Comparison of ENCODE assay signal across 9 mouse cellular contexts in genomic region chr2:93643403-93643780, GRCm38 (mm10). TPM values are rescaled to one million over a fixed set of nuclear protein-coding genes. Genes with fewer than 3 reads are reported as not detected.
A peak's percentile ranks its signal among the peaks of the same experiment; 100 is the strongest.
DNase-seq lines count a peak whose midpoint lies in the region; ATAC-seq and TF ChIP-seq lines count a peak whose summit lies in the region.
"Had no signal": no experiment of that assay in that cellular context is flagged by ENCODE, and none has a peak within 500 bp of the region (broad histone marks: within the 10 kb centered on the region; RNA-seq: fewer than 3 reads in every experiment).

No protein-coding gene starts in this region.

- H3K27me3 ChIP-seq in E14TG2a.4 (ENCODE audit: insufficient read depth, low read length): peaks cover 96% of the 10 kb centered on the region
- peaks cover 99% of the 10 kb centered on the region for H3K27me3 ChIP-seq in liver, embryonic 15.5 days

- DNase-seq in gastrocnemius, adult 2 months: no peak
- DNase-seq in gastrocnemius, adult 18-20 months (ENCODE audit: low spot score): no peak
- peak; percentile 17 for DNase-seq in heart, postnatal 4 days
- no peak for DNase-seq in urinary bladder, postnatal 10 days (ENCODE audit: low spot score)
- DNase-seq in adrenal gland, adult 8-10 months: no peak

- intact Hi-C loops in gastrocnemius, adult 2 months (cut with DNase I): no loop called here

- peak overlapping the region; percentile 73 for H3K4me3 ChIP-seq in gastrocnemius, adult 2 months
- H3K4me3 ChIP-seq in E14TG2a.4 (replicated peaks; ENCODE audit: low read length): peak overlapping the region; percentile 61
- peak overlapping the region; percentile 33 for H3K4me3 ChIP-seq in liver, embryonic 15.5 days (replicated peaks)

- no peak overlapping the region for H3K9ac ChIP-seq in liver, embryonic 15.5 days

- no peak overlapping the region for H3K27ac ChIP-seq in gastrocnemius, adult 2 months
- H3K27ac ChIP-seq in liver, embryonic 15.5 days (replicated peaks): no peak overlapping the region
- H3K27ac ChIP-seq: layer of hippocampus, adult 2 months had no signal

- no peaks in the 10 kb centered on the region for H3K36me3 ChIP-seq in E14TG2a.4 (ENCODE audit: insufficient read depth, low read length)
- H3K36me3 ChIP-seq in liver, embryonic 15.5 days (replicated peaks): no peaks in the 10 kb centered on the region

- H3K4me1 ChIP-seq in E14TG2a.4 (replicated peaks; ENCODE audit: low read depth, low read length): peaks cover 38% of the 10 kb centered on the region
- H3K4me1 ChIP-seq in liver, embryonic 15.5 days (replicated peaks): no peaks in the 10 kb centered on the region

- no peak for TF ChIP-seq CTCF in gastrocnemius, adult 2 months (IDR thresholded peaks at IDR 0.05)
- TF ChIP-seq CTCF in E14TG2a.4 (conservative IDR thresholded peaks at IDR 0.05; ENCODE audit: low read length): no peak

- 1% methylated on average over 28 of the region's 28 CpGs for WGBS in liver, embryonic 15.5 days (ENCODE audit: insufficient replicate concordance)

- ATAC-seq in liver, embryonic 15.5 days (ENCODE audit: insufficient read depth): no peak
- ATAC-seq in erythroblast, adult 5-6 weeks (replicated peaks; ENCODE audit: low FRiP score, poor library complexity, severe bottlenecking): no peak

- no peaks in the 10 kb centered on the region for H3K9me3 ChIP-seq in E14TG2a.4 (ENCODE audit: low read length)
- H3K9me3 ChIP-seq in liver, embryonic 15.5 days (replicated peaks): no peaks in the 10 kb centered on the region

- peak overlapping the region; percentile 50 for H3K4me2 ChIP-seq in liver, embryonic 15.5 days

RNA-seq across cellular contexts. Expression of gene Alx4, which starts 1.2 kb away (rescaled TPM):
- total RNA-seq in gastrocnemius, adult 2 months (2021): under 1 TPM; 0.08 to 0.67 TPM
- under 1 TPM; 0.25 to 0.31 TPM for total RNA-seq in gastrocnemius, adult 18-20 months (2021)
- under 1 TPM; 0.09 to 0.21 TPM for total RNA-seq in heart, postnatal 4 days (2021)
- 0.02 TPM in 1 of 2 replicates, not detected in the other for polyA plus RNA-seq in liver, embryonic 15.5 days (2015; fragmentation: Nextera tagmentation; extraction: Ambion mirVana)
- under 1 TPM; 0.26 to 0.43 (median 0.35) TPM for total RNA-seq in adrenal gland, adult 8-10 months (2022)
- not detected in 2 replicates for total RNA-seq in erythroblast, adult 5-6 weeks (2015; ENCODE audit: low replicate concordance)
- not detected in 2 replicates for total RNA-seq in erythroblast, adult 5-6 weeks (2017; ENCODE audit: low replicate concordance)
